Mouse (Mus musculus) heart, adult 11 months (tissue): ENCODE results near the gene Gm20538.
A peak's percentile ranks its signal among the peaks of the same experiment; 100 is the strongest.

Source experiments
- DNase-seq: peaks from one replicate; pipeline ENCODE4 v3.0.0; 2022

Gm20538 gene

GRCm38 (mm10) chr19:44552731-44553130 is at the start of gene Gm20538:
TSS of gene Gm20538 (minus strand) at chr19:44552831.
- DNase-seq: no peak

- DNase-seq: no peak
Measured at GRCm38 (mm10) chr19:44594180-44594579, 41.5 kb upstream of the Gm20538 start.

GRCm38 (mm10) chr19:44591638-44592037 is 39.0 kb upstream of the Gm20538 start:
- DNase-seq: no peak

- DNase-seq: no peak
Measured at GRCm38 (mm10) chr19:44590992-44591391, 38.4 kb upstream of the Gm20538 start.

GRCm38 (mm10) chr19:44589591-44590223 is 37.1 kb upstream of the Gm20538 start:
- no peak for DNase-seq

GRCm38 (mm10) chr19:44588036-44588435 is 35.4 kb upstream of the Gm20538 start:
- DNase-seq: no peak

GRCm38 (mm10) chr19:44582638-44583309 is 30.1 kb upstream of the Gm20538 start:
- DNase-seq: peak; percentile 98

- no peak for DNase-seq
Measured at GRCm38 (mm10) chr19:44582103-44582502, 29.5 kb upstream of the Gm20538 start.

- no peak for DNase-seq
Measured at GRCm38 (mm10) chr19:44578038-44578437, 25.4 kb upstream of the Gm20538 start.

GRCm38 (mm10) chr19:44576275-44576674 is 23.6 kb upstream of the Gm20538 start:
- DNase-seq: no peak

- DNase-seq: no peak
Measured at GRCm38 (mm10) chr19:44567763-44568162, 15.1 kb upstream of the Gm20538 start.

- DNase-seq: no peak
Measured at GRCm38 (mm10) chr19:44564006-44564405, 11.4 kb upstream of the Gm20538 start.

- DNase-seq: peak; percentile 99
Measured at GRCm38 (mm10) chr19:44562652-44563206, 10.1 kb upstream of the Gm20538 start, which contains the start of gene Hif1an. TSS of gene Hif1an (plus strand) at chr19:44562850.

GRCm38 (mm10) chr19:44554861-44555590 is 2.4 kb upstream of the Gm20538 start, which contains the start of gene Ndufb8:
TSS of gene Ndufb8 (minus strand) at chr19:44555440.
- peak; percentile 99 for DNase-seq

GRCm38 (mm10) chr19:44554490-44554860 is 1.8 kb upstream of the Gm20538 start:
- peak; percentile 91 for DNase-seq

- no peak for DNase-seq
Measured at GRCm38 (mm10) chr19:44553286-44553685, 655 bp upstream of the Gm20538 start.

- peak; percentile 97 for DNase-seq
Measured at GRCm38 (mm10) chr19:44545321-44546041, 7.2 kb downstream of the Gm20538 start, which contains the start of gene Sec31b. TSS of gene Sec31b (minus strand) at chr19:44545864.

- DNase-seq: peak; percentile 94
Measured at GRCm38 (mm10) chr19:44544775-44545174, 7.9 kb downstream of the Gm20538 start.

GRCm38 (mm10) chr19:44544372-44544771 is 8.3 kb downstream of the Gm20538 start:
- peak; percentile 93 for DNase-seq

- DNase-seq: no peak
Measured at GRCm38 (mm10) chr19:44542694-44543178, 9.9 kb downstream of the Gm20538 start.

GRCm38 (mm10) chr19:44537416-44537815 is 15.2 kb downstream of the Gm20538 start:
- DNase-seq: no peak

- DNase-seq: no peak
Measured at GRCm38 (mm10) chr19:44535376-44535775, 17.3 kb downstream of the Gm20538 start.
